Mouse (Mus musculus) forebrain, postnatal 0 days (tissue): ENCODE data around the gene Wfikkn2. TPM values are rescaled to one million over a fixed set of nuclear protein-coding genes. Genes with fewer than 3 reads are reported as not detected.

Experiments
- ATAC-seq: fragments of 200-750 bp; cut with Nextera tagmentation; 2 replicates; pipeline ENCODE4 v1.8.0; 2017; ENCODE audit warnings: mild to moderate bottlenecking, moderate library complexity
- DNase-seq: peaks from one replicate; pipeline ENCODE4 v3.0.0-alpha.2; 2015
- H3K27ac ChIP-seq: fragments of 300-500 bp; sonication (generic); 2 replicates; pipeline ENCODE4 v1.5.1; 2014; ENCODE audit warnings: low read depth, mild to moderate bottlenecking, antibody characterized with exemption, low read length, moderate library complexity, mixed read lengths
- H3K27me3 ChIP-seq: fragments of 300-500 bp; sonication (generic); 2 replicates; pipeline ENCODE4 v1.6.1; 2014; ENCODE audit warnings: mild to moderate bottlenecking, low read length, mixed read lengths; ENCODE audit not compliant: insufficient read depth
- H3K36me3 ChIP-seq: fragments of 300-500 bp; sonication (generic); 2 replicates; pipeline ENCODE4 v1.6.1; 2014; ENCODE audit warnings: mild to moderate bottlenecking, moderate library complexity; ENCODE audit not compliant: insufficient read depth
- H3K4me1 ChIP-seq: fragments of 300-500 bp; sonication (generic); 2 replicates; pipeline ENCODE4 v1.6.1; 2014; ENCODE audit warnings: antibody characterized with exemption; ENCODE audit not compliant: insufficient read depth
- H3K4me2 ChIP-seq: fragments of 300-500 bp; sonication (generic); 2 replicates; pipeline ENCODE4 v1.6.1; 2014; ENCODE audit warnings: low read depth, mild to moderate bottlenecking, moderate library complexity
- H3K4me3 ChIP-seq: fragments of 300-500 bp; sonication (generic); 2 replicates; pipeline ENCODE4 v1.5.1; 2014; ENCODE audit warnings: low read depth, low read length, mixed read lengths
- H3K9ac ChIP-seq: fragments of 300-500 bp; sonication (generic); 2 replicates; pipeline ENCODE4 v1.6.1; 2014; ENCODE audit warnings: mild to moderate bottlenecking
- H3K9me3 ChIP-seq: fragments of 300-500 bp; sonication (generic); 2 replicates; pipeline ENCODE4 v1.6.1; 2016; ENCODE audit warnings: low read length
- CTCF ChIP-seq: sonication (generic); IDR thresholded peaks from 2 replicates; pipeline ENCODE4 v1.5.1; 2016; ENCODE audit warnings: antibody characterized with exemption, control low read depth, low read depth
- WGBS: fragments of 180-500 bp; shearing (Covaris S2); extraction: QIAGEN DNeasy Blood & Tissue Kit; methylation state at CpG from one replicate; pipeline ENCODE4 v1.1.7; 2014; 5-methylcytosine and 5-hydroxymethylcytosine counted together
- polyA plus RNA-seq: library from polyadenylated mRNA; unstranded; fragments of >200 nt; fragmentation: Nextera tagmentation; extraction: Ambion mirVana; gene quantifications from 2 replicates; pipeline ENCODE4 v1.2.1, GENCODE M21; 2015
- total RNA-seq: library from RNA; depleted of rRNA; stranded (reverse); fragments of >200 nt; gene quantifications from 2 replicates; pipeline ENCODE4 v1.2.3, GENCODE M21; 2014

The Wfikkn2 gene
- total and polyA plus RNA-seq, 2 experiments from 2014 or later, result 5.9 to 10.0 TPM

DNA sequence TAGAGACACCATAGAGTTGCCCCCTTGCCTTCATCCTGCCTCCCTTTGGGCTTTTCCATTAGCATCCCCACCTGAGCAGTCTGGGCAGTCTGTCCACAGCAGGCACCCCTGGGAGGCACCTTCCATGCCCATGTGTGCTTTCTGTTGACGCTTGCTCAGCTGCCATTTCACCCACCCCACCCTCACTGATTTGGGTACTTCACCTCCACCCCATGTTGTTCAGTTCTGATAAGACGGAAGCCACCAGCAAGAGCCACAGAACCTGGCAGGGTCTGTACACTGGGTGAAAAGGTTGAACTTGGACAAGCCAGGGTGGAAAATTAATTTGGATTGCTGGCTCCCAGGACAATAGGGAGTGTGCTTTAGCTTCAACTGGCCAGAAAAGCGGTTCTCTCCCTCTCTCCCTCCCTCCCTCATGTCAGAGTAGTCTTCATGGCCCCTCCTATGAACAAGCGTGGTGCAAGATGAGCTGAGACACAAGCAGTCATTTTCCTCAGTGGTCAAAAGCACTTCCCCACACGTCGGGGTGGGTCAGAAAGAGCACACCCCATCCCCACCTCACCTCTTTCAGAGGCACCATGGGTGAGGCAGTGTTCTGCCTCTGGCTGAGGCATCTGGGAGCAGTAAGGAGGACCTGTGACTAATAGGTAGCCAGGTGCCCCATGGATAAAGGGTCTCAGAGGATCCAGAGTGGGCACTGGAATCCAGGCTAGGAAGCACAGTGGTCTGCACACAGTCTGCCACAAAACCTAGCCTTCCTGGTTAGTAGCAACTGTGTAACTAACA is 16.0 kb upstream of the Wfikkn2 start:
- WGBS, result 74% methylated on average over 6 of the region's 6 CpGs
- H3K9ac ChIP-seq, result no peak overlapping the region
- ATAC-seq (no peak), DNase-seq (no peak)
- no peaks in the 10 kb centered on the region for H3K27me3 ChIP-seq
- H3K4me2 ChIP-seq, result no peak overlapping the region
- no peaks in the 10 kb centered on the region for H3K4me1 ChIP-seq
- no peak overlapping the region for H3K27ac ChIP-seq
- TF ChIP-seq CTCF, result no peak
- no peak overlapping the region for H3K4me3 ChIP-seq
- no peaks in the 10 kb centered on the region for H3K9me3 ChIP-seq
- H3K36me3 ChIP-seq, result no peaks in the 10 kb centered on the region

DNA sequence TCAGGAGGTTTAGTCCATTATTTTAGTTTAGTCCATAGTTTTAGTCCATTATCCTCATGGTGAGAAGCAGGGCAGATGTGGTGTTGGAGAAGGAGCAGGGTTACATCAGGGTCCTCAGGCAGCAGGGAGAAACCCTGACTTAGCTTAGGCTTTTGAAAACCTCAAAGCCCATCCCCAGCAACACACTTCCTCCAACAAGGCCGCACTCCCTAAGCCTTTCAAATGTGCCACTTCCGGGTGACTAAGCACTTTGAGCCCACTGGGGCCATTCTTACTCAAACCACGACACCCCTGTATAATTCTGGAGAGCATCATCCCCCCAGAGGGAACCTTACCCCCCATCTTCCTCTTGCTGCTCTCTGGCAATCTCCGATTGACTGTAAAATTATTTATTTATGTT is 14.0 kb upstream of the Wfikkn2 start:
- H3K27me3 ChIP-seq, result no peaks in the 10 kb centered on the region
- H3K4me2 ChIP-seq, result no peak overlapping the region
- H3K4me1 ChIP-seq, result no peaks in the 10 kb centered on the region
- WGBS, result 50% methylated on average over 4 of the region's 4 CpGs
- H3K9me3 ChIP-seq, result no peaks in the 10 kb centered on the region
- no peaks in the 10 kb centered on the region for H3K36me3 ChIP-seq
- TF ChIP-seq CTCF, result no peak
- H3K4me3 ChIP-seq, result no peak overlapping the region
- no peak overlapping the region for H3K27ac ChIP-seq
- ATAC-seq (no peak), DNase-seq (no peak)
- no peak overlapping the region for H3K9ac ChIP-seq

DNA sequence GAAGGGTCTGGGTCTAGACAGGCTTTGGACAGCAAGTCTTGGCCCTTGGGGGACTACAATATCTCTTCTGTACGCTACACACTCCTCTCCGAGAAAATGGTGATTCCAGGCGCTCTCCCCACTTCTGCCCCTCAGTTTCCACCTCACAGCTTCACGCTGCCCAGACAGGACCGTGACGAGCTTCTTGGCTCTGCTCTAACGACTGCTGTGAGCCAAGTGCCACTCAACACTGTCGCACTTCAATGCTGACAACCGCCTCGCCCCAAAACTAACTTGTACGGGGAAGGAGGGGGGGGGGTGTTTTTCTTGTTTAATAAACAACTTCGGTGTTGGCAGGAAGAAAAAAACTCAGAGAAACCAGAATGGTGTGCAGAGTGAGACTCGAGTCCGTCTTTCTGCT is 12.2 kb upstream of the Wfikkn2 start:
- Histone ChIP-seq H3K9me3 (no peaks in the 10 kb centered on the region), H3K4me2 (no peak overlapping the region), H3K27me3 (no peaks in the 10 kb centered on the region), H3K27ac (no peak overlapping the region), H3K9ac (no peak overlapping the region), H3K4me3 (no peak overlapping the region), H3K4me1 (no peaks in the 10 kb centered on the region), H3K36me3 (no peaks in the 10 kb centered on the region)
- DNase-seq (no peak), ATAC-seq (peak; percentile 72)
- TF ChIP-seq CTCF, result no peak
- WGBS, result 26% methylated on average over 14 of the region's 14 CpGs

DNA sequence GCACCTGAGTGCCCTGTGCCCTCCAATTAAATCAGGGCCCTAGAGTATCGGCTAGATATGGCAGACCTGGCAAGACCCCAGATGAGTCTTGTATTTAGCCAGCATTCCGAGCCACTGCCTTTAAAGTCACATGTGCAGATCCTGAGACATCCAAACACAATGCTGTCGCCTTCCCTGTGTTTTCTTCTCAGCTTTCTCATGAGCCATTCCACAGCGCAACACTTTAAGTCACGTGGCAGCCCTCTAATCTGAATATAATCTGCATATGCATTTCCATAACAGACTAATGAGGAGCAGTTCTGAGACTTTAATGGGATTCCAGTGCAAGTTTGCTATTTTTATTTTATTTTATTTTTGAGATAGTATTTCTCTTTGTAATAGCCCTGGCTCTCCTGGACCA is 9.9 kb upstream of the Wfikkn2 start:
- WGBS, result 32% methylated on average over 5 of the region's 5 CpGs
- TF ChIP-seq CTCF, result no peak
- Histone ChIP-seq H3K9ac (no peak overlapping the region), H3K9me3 (no peaks in the 10 kb centered on the region), H3K4me2 (no peak overlapping the region), H3K4me1 (no peaks in the 10 kb centered on the region), H3K4me3 (no peak overlapping the region), H3K27ac (no peak overlapping the region), H3K27me3 (no peaks in the 10 kb centered on the region), H3K36me3 (no peaks in the 10 kb centered on the region)
- peak; percentile 90; the same call in 1 of the 2 replicates for ATAC-seq
- DNase-seq, result peak; percentile 58

DNA sequence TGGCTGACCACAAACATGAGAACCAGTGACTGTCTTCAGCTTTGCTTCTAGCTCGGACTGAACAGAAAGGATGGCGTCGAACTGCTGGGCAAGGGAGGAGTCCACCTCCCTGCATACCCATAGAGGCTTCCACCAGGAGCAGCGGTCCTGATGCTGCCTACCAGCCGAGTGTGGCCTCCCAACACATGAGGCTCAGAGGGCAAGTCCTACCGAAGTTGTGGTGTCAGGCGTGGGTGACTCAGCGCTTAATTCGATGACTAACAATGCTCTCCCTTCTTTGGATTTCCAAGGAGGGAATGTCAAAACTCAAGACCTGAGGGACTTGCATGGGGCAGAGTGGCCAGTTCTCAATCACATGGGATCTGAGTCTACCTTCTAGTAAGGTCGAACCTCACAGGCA is 7.9 kb upstream of the Wfikkn2 start:
- H3K9ac ChIP-seq, result no peak overlapping the region
- no peaks in the 10 kb centered on the region for H3K27me3 ChIP-seq
- DNase-seq (no peak), ATAC-seq (no peak)
- WGBS, result 90% methylated on average over 10 of the region's 10 CpGs
- no peak overlapping the region for H3K4me2 ChIP-seq
- H3K4me3 ChIP-seq, result no peak overlapping the region
- no peak overlapping the region for H3K27ac ChIP-seq
- no peaks in the 10 kb centered on the region for H3K36me3 ChIP-seq
- H3K9me3 ChIP-seq, result no peaks in the 10 kb centered on the region
- TF ChIP-seq CTCF, result no peak
- H3K4me1 ChIP-seq, result no peaks in the 10 kb centered on the region

DNA sequence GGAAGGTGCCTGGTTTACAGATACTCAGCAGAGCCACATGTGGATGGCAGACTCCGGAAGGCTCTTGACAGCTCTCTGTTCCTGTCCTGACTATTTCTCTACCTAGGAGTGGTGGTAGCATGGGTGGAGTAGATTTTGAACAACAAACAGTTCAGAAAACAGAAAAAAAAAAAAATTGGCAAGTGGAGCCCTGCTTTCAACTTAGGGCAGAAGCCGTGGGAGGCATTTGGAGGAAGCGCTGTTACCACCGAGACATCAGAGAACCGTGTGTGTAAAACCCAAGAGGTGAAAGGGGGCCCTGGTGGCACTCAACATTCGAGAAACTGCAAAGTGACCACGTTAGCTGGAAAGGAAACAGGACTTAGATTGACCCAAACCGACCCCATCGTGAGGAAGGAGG is 7.4 kb upstream of the Wfikkn2 start:
- no peaks in the 10 kb centered on the region for H3K4me1 ChIP-seq
- H3K9ac ChIP-seq, result no peak overlapping the region
- no peak for TF ChIP-seq CTCF
- ATAC-seq (no peak), DNase-seq (no peak)
- no peaks in the 10 kb centered on the region for H3K9me3 ChIP-seq
- H3K36me3 ChIP-seq, result no peaks in the 10 kb centered on the region
- WGBS, result 80% methylated on average over 9 of the region's 9 CpGs
- no peaks in the 10 kb centered on the region for H3K27me3 ChIP-seq
- no peak overlapping the region for H3K4me3 ChIP-seq
- H3K4me2 ChIP-seq, result no peak overlapping the region
- H3K27ac ChIP-seq, result no peak overlapping the region

DNA sequence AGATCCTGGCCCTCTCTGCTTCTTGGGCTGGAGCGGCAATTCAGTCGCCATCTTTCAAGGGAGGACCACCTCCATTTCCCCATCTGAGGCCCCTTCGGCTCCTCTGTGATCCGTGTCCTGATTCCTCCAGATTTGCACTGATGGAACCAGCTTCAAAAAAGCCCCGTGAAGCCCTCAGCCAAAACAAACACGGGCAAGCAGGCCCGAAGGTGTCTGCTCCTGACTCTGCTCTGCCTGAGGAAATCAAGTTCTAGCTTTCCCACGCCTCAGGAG is 920 bp upstream of the Wfikkn2 start:
- Histone ChIP-seq H3K4me1 (peaks cover 3% of the 10 kb centered on the region; the same call in 1 of the 2 replicates), H3K27me3 (no peaks in the 10 kb centered on the region), H3K4me2 (no peak overlapping the region), H3K9me3 (no peaks in the 10 kb centered on the region), H3K27ac (no peak overlapping the region), H3K4me3 (no peak overlapping the region), H3K36me3 (no peaks in the 10 kb centered on the region), H3K9ac (no peak overlapping the region)
- no peak for TF ChIP-seq CTCF
- WGBS, result 65% methylated on average over 8 of the region's 8 CpGs
- ATAC-seq, result no peak
- no peak for DNase-seq
